Comparison of ENCODE assay signal across 9 mouse cellular contexts in genomic region chr10:110974463-110974862, GRCm38 (mm10). TPM values are rescaled to one million over a fixed set of nuclear protein-coding genes. Genes with fewer than 3 reads are reported as not detected.
A peak's percentile ranks its signal among the peaks of the same experiment; 100 is the strongest.
DNase-seq lines count a peak whose midpoint lies in the region; ATAC-seq lines count a peak whose summit lies in the region.
"Had no signal": no experiment of that assay in that cellular context is flagged by ENCODE, and none has a peak within 500 bp of the region (broad histone marks: within the 10 kb centered on the region; RNA-seq: fewer than 3 reads in every experiment).

No protein-coding gene starts in this region.

- no peak overlapping the region for H3K4me2 ChIP-seq in midbrain, embryonic 14.5 days (ENCODE audit: low read length)

- no peaks in the 10 kb centered on the region for H3K27me3 ChIP-seq in midbrain, embryonic 14.5 days (ENCODE audit: control insufficient read depth, insufficient read depth, low read length)

- no peak overlapping the region for H3K27ac ChIP-seq in midbrain, embryonic 14.5 days (replicated peaks; ENCODE audit: low read depth, low read length)
- H3K27ac ChIP-seq: macrophage had no signal

- no peak overlapping the region for H3K4me3 ChIP-seq in midbrain, embryonic 14.5 days (replicated peaks; ENCODE audit: low read depth, low read length)

- intact Hi-C loops in heart, postnatal 10 days (cut with DNase I): no loop called here

- peak; percentile 45 for DNase-seq in CD4-positive, CD25-positive, alpha-beta regulatory T cell, adult 2 months (ENCODE audit: low read depth, low spot score)
- DNase-seq in ES-CJ7 (ENCODE audit: low read depth, low spot score): peak; percentile 52
- peak; percentile 63 to 82 for DNase-seq in cerebellum, postnatal 25 days
- DNase-seq in heart, postnatal 10 days: peak; percentile 63 to 72
- DNase-seq in layer of hippocampus, postnatal 10 days (ENCODE audit: low spot score in 2 of 2): peak; percentile 61 to 64
- peak; percentile 82 for DNase-seq in midbrain, embryonic 14.5 days
- DNase-seq in thymus, postnatal 4 days: peak; percentile 49

- no peak overlapping the region for H3K9ac ChIP-seq in midbrain, embryonic 14.5 days (replicated peaks; ENCODE audit: low read length)

- 56% methylated on average over 3 of the region's 3 CpGs for WGBS in midbrain, embryonic 14.5 days

- no peaks in the 10 kb centered on the region for H3K9me3 ChIP-seq in midbrain, embryonic 14.5 days (ENCODE audit: control insufficient read depth, low read length)

- no peak for ATAC-seq in CD4-positive, CD25-positive, alpha-beta regulatory T cell, adult 4 months
- ATAC-seq in midbrain, embryonic 14.5 days (ENCODE audit: low FRiP score, low TSS enrichment): no peak; the same call in 1 of the 2 replicates

- no peaks in the 10 kb centered on the region for H3K4me1 ChIP-seq in midbrain, embryonic 14.5 days (ENCODE audit: control insufficient read depth, insufficient read depth, low read length)

- H3K36me3 ChIP-seq in midbrain, embryonic 14.5 days (ENCODE audit: control insufficient read depth, insufficient read depth, low read length): peaks cover 39% of the 10 kb centered on the region

RNA-seq across cellular contexts. Expression of gene Zdhhc17, which starts 35.5 kb away (rescaled TPM):
- polyA plus RNA-seq in CD4-positive, CD25-positive, alpha-beta regulatory T cell, adult 4 months (2017; shearing (Covaris generic)): 10 to 100 TPM; 19.7 to 22.7 TPM
- 10 to 100 TPM; 25.3 to 29.7 TPM for total RNA-seq in heart, postnatal 10 days (2021)
- total RNA-seq in layer of hippocampus, postnatal 10 days (2021): 10 to 100 TPM; 75.4 to 82.2 TPM
- 67.5 and 69.9 TPM in 2 replicates for polyA plus RNA-seq in midbrain, embryonic 14.5 days (2014; fragmentation: Nextera tagmentation; extraction: Ambion mirVana)

RNA-seq across cellular contexts. Expression of gene Csrp2, which starts 54.9 kb away (rescaled TPM):
- 1 to 10 TPM; 3.1 to 7.4 TPM for polyA plus RNA-seq in CD4-positive, CD25-positive, alpha-beta regulatory T cell, adult 4 months (2017; shearing (Covaris generic))
- total RNA-seq in heart, postnatal 10 days (2021): 100 to 1,000 TPM; 155 to 161 TPM
- 10 to 100 TPM; 76.9 to 77.5 TPM for total RNA-seq in layer of hippocampus, postnatal 10 days (2021)
- polyA plus RNA-seq in midbrain, embryonic 14.5 days (2014; fragmentation: Nextera tagmentation; extraction: Ambion mirVana): 88.3 and 92.4 TPM in 2 replicates
